Mouse (Mus musculus) heart, embryonic 11.5 days (tissue): ENCODE measurements around the gene Mfsd8. TPM values are rescaled to one million over a fixed set of nuclear protein-coding genes. Genes with fewer than 3 reads are reported as not detected.

ENCODE experiments used
- ATAC-seq: fragments of 200-750 bp; cut with Nextera tagmentation; replicated peaks from 2 replicates; pipeline ENCODE4 v1.8.0; 2017; ENCODE audit warnings: moderate library complexity; ENCODE audit not compliant: insufficient number of reproducible peaks, low FRiP score, low TSS enrichment
- H3K27ac ChIP-seq: fragments of 300-500 bp; sonication (generic); 2 replicates; pipeline ENCODE4 v1.5.1; 2014; ENCODE audit warnings: mild to moderate bottlenecking, low read depth, low read length
- H3K27me3 ChIP-seq: fragments of 300-500 bp; sonication (generic); 2 replicates; pipeline ENCODE4 v1.6.1; 2014; ENCODE audit warnings: mild to moderate bottlenecking, low read length, mixed read lengths; ENCODE audit not compliant: control insufficient read depth, insufficient read depth
- H3K36me3 ChIP-seq: fragments of 300-500 bp; sonication (generic); 2 replicates; pipeline ENCODE4 v1.6.1; 2014; ENCODE audit warnings: mild to moderate bottlenecking, low read length, moderate library complexity, mixed read lengths; ENCODE audit not compliant: control insufficient read depth, insufficient read depth
- H3K4me1 ChIP-seq: fragments of 300-500 bp; sonication (generic); 2 replicates; pipeline ENCODE4 v1.6.1; 2014; ENCODE audit warnings: low read length; ENCODE audit not compliant: control insufficient read depth, insufficient read depth
- H3K4me2 ChIP-seq: fragments of 300-500 bp; sonication (generic); 2 replicates; pipeline ENCODE4 v1.6.1; 2014; ENCODE audit warnings: mild to moderate bottlenecking, moderate library complexity
- H3K4me3 ChIP-seq: fragments of 300-500 bp; sonication (generic); 2 replicates; pipeline ENCODE4 v1.5.1; 2014; ENCODE audit warnings: low read depth, low read length
- H3K9ac ChIP-seq: fragments of 300-500 bp; sonication (generic); 2 replicates; pipeline ENCODE4 v1.6.1; 2014; ENCODE audit warnings: mild to moderate bottlenecking, low read depth, low read length, moderate library complexity
- H3K9me3 ChIP-seq: fragments of 300-500 bp; sonication (generic); replicated peaks from 2 replicates; pipeline ENCODE4 v1.6.1; 2016; ENCODE audit warnings: low read length; ENCODE audit not compliant: control insufficient read depth
- WGBS: fragments of 180-500 bp; shearing (Covaris S2); extraction: QIAGEN DNeasy Blood & Tissue Kit; methylation state at CpG from one replicate; pipeline ENCODE4 v1.1.7; 2014; ENCODE audit not compliant: insufficient replicate concordance; 5-methylcytosine and 5-hydroxymethylcytosine counted together
- polyA plus RNA-seq: library from polyadenylated mRNA; unstranded; fragments of >200 nt; fragmentation: Nextera tagmentation; extraction: Ambion mirVana; gene quantifications from 2 replicates; pipeline ENCODE4 v1.2.1, GENCODE M21; 2014

Mfsd8 gene
- polyA plus RNA-seq, 1 experiment from 2014 or later, result 4.9 TPM

DNA sequence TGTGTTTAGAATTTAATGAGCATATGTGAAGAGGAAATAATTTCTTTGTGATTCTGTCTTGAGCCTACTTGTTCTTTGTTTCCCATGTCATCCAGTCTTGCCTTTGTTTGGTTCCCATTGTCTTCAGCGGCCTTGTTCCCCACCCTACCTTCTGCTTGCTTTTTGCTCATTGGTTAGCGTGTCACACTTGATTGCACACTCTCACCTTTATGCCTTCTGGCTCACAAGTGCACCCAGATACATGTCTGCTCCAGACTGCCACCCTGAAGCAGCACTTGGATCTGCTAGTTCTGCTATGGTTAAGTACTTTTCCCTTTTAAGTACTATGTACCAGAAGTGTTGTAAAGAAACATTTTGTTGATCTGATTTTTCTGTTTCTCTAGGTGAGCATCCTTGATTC is 36.8 kb downstream of the Mfsd8 start:
- Histone ChIP-seq H3K4me2 (no peak overlapping the region), H3K4me1 (no peaks in the 10 kb centered on the region), H3K27me3 (no peaks in the 10 kb centered on the region), H3K36me3 (peaks cover 29% of the 10 kb centered on the region), H3K9me3 (no peaks in the 10 kb centered on the region), H3K4me3 (no peak overlapping the region), H3K9ac (no peak overlapping the region), H3K27ac (no peak overlapping the region)
- ATAC-seq, result no peak
- WGBS, result 88% methylated on average over 2 of the region's 2 CpGs

DNA sequence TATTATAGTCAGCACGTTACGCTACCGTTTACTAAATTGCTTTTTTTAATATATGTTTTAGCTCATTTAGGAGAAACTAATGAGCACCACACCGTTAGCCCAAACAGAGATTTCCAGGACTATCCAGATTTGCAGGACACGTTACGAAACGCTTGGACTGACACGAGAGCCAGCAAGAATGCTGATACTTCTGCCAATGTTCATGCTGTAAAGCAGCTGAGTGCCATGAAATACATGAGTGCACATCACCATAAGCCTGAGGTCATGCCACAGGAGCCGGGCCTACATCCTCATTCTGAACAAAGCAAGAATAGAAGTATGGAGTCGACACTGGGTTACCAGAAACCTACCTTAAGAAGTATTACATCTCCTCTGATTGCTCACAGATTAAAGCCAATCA is 38.0 kb downstream of the Mfsd8 start:
- H3K27me3 ChIP-seq, result no peaks in the 10 kb centered on the region
- H3K36me3 ChIP-seq, result peaks cover 29% of the 10 kb centered on the region
- no peak for ATAC-seq
- no peak overlapping the region for H3K9ac ChIP-seq
- no peaks in the 10 kb centered on the region for H3K4me1 ChIP-seq
- H3K4me3 ChIP-seq, result no peak overlapping the region
- H3K4me2 ChIP-seq, result no peak overlapping the region
- no peaks in the 10 kb centered on the region for H3K9me3 ChIP-seq
- no peak overlapping the region for H3K27ac ChIP-seq
- 96% methylated on average over 10 of the region's 10 CpGs for WGBS

DNA sequence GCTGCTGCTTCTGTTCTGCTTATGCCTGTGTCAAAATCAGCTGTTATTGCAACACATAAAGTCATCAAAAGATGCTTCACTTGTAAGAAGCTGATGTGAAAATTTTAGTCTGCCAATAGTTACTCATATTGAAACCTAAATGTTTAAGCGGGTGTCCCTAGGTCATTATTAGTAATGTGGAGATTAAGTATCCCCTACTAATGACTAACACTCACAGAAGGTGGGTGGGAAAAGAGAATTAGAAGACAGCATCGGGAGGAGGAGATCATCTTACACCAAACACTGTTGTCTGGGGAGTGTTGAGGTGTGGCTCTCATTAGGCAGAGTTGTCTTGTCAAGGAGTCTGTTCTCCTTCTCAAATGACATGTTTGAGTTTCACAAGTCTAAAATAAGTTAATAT is 39.8 kb downstream of the Mfsd8 start:
- 65% methylated on average over 2 of the region's 2 CpGs for WGBS
- no peak overlapping the region for H3K27ac ChIP-seq
- no peaks in the 10 kb centered on the region for H3K4me1 ChIP-seq
- no peaks in the 10 kb centered on the region for H3K9me3 ChIP-seq
- no peak overlapping the region for H3K4me3 ChIP-seq
- no peak overlapping the region for H3K9ac ChIP-seq
- ATAC-seq, result no peak
- H3K4me2 ChIP-seq, result no peak overlapping the region
- H3K36me3 ChIP-seq, result peaks cover 21% of the 10 kb centered on the region
- H3K27me3 ChIP-seq, result no peaks in the 10 kb centered on the region

DNA sequence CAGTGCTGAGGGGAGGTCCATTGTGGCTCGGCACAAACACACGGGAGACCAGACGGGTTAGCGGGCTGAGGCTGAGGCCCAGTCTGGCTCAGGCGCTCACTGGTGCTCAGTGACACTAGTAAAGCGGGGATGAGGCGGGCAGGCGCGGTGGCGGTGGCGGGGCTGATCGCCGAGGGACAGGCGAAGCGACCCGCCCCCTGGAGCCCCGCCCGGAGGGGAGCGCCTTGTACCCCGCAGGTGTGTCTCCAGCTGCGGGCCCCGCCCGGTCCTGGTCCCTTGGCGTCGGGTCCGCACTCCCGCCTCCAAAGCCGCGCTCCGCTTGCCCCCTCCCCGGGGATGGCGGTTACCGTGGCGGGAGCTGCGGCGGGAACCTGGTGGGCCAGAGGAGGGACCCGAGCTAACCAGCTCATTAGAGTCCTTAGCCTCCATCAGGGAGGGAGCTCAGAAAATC is 46.3 kb downstream of the Mfsd8 start:
- peaks cover under 1% of the 10 kb centered on the region; the same call in 1 of the 2 replicates for H3K36me3 ChIP-seq
- peak; percentile 83 for ATAC-seq
- no peaks in the 10 kb centered on the region for H3K9me3 ChIP-seq
- peak overlapping the region; percentile 82 for H3K4me3 ChIP-seq
- peak overlapping the region; percentile 85 for H3K4me2 ChIP-seq
- 0% methylated on average over 28 of the region's 37 CpGs for WGBS
- H3K27me3 ChIP-seq, result no peaks in the 10 kb centered on the region
- peak overlapping the region; percentile 85 for H3K9ac ChIP-seq
- H3K4me1 ChIP-seq, result no peaks in the 10 kb centered on the region; the same call in 1 of the 2 replicates
- H3K27ac ChIP-seq, result peak overlapping the region; percentile 67

DNA sequence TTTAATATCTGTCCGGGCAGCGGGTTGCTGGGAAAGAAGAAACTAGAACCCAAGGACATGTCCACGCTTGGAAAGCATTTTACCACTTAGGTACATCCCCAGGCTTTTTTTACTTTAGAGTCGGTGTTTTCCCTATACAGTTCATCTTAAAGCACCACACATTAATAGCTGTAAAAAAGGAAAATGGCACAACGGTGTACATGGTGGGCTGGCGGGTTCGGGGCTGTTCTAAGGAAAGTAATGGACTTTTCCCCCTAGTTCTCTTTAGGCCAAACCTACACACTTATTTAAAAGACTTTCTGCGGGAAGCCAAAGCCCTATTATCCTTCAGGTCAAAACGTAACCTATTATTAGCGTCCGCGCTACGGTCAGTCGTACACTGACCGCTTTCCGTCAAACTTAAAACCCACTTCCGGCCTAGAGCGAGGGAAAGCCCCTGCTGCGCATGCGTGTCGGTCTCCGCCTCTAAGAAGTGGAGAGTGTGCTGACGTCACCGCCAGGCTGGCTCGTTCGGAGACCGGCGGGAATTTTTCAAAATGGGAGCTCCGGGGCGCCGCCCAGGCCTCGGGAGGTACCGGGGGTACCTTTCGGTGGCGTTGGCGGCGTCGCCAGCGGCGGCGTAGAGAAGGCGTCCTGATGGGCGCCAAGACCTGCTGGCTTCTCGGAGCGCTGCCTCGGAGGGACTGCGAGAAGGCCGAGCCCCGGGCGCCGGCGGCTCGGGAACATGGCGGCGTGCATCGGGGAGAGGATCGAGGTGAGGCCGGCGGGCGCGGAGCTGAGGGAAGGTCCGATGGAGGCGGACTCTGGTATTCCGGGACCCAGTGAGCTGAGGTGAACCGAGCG is 46.9 kb downstream of the Mfsd8 start, which contains the start of gene Plk4:
Plk4 (plus strand) TSS at position 490 of the 843 bp plus-strand sequence.
- 2% methylated on average over 66 of the region's 66 CpGs for WGBS
- Histone ChIP-seq H3K4me1 (no peaks in the 10 kb centered on the region; the same call in 1 of the 2 replicates), H3K36me3 (no peaks in the 10 kb centered on the region), H3K4me2 (peak within 1 kb of the TSS; percentile 85), H3K9ac (peak within 1 kb of the TSS; percentile 85), H3K27ac (peak within 1 kb of the TSS; percentile 67), H3K9me3 (no peaks in the 10 kb centered on the region), H3K4me3 (peak within 1 kb of the TSS; percentile 82), H3K27me3 (no peaks in the 10 kb centered on the region)
- peak; percentile 97 for ATAC-seq

DNA sequence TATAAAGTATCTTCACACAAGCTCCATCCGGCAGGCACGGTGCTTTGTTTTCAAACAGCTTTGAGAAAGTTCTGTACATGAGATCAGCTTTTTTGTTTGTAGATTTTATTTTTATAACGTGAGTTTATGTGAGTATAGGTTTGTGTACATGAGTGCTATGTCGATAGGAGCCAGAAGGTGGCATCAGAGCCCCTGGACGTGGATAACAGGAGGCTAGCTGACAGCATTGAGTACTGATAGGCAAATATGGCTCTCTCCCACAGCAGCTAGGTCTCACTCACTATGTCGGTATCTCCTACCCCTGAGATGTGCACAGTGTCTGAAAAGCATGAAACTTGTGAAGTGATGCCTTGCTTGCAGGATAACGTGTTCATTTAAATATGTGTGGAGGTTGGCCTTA is 48.2 kb downstream of the Mfsd8 start:
- H3K27ac ChIP-seq, result no peak overlapping the region
- ATAC-seq, result no peak
- H3K4me2 ChIP-seq, result peak overlapping the region; percentile 85
- 35% methylated on average over 7 of the region's 7 CpGs for WGBS
- H3K4me1 ChIP-seq, result no peaks in the 10 kb centered on the region; the same call in 1 of the 2 replicates
- no peak overlapping the region for H3K9ac ChIP-seq
- no peaks in the 10 kb centered on the region for H3K9me3 ChIP-seq
- H3K36me3 ChIP-seq, result no peaks in the 10 kb centered on the region
- no peaks in the 10 kb centered on the region for H3K27me3 ChIP-seq
- H3K4me3 ChIP-seq, result no peak overlapping the region

DNA sequence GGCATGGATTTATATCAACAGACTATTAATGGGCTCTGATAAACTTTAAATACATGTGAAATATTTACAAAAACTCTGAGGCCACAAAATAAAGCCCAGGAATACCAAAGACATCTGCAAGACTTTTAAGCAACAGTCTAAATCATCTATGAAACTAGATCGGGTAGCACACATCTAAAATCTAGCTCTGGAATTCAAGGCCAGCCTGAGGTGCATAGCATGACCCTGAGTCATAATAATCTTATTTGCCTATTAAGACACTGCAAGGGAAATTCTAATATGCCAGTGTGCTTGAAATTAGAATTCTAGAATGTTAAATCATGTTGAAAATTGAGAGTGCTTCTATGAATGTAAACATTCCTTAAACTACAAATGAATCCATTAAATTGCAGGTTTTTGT is 48.6 kb downstream of the Mfsd8 start:
- H3K4me3 ChIP-seq, result no peak overlapping the region
- no peak overlapping the region for H3K9ac ChIP-seq
- WGBS, result 68% methylated on average over 1 of the region's 1 CpGs
- no peaks in the 10 kb centered on the region for H3K27me3 ChIP-seq
- H3K9me3 ChIP-seq, result no peaks in the 10 kb centered on the region
- H3K27ac ChIP-seq, result no peak overlapping the region
- H3K4me2 ChIP-seq, result no peak overlapping the region
- no peaks in the 10 kb centered on the region; the same call in 1 of the 2 replicates for H3K4me1 ChIP-seq
- no peaks in the 10 kb centered on the region for H3K36me3 ChIP-seq
- ATAC-seq, result no peak

DNA sequence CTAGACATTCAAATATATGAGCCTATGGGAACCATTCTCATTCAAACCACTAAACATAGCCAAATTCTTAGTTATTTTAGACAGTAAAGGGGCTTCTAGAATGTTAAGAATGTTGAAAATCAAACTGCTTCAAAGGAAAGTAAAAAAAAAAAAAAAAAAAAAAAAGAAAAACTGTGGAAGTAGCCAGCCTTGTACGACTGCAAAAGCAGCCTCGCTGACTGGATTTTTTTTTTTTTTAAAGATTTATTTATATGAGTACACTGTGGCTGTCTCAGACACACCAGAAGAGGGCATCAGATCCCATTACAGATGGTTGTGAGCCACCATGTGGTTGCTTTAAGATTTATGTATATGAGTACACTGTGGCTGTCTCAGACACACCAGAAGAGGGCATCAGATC is 52.9 kb downstream of the Mfsd8 start:
- H3K4me3 ChIP-seq, result no peak overlapping the region
- 82% methylated on average over 2 of the region's 2 CpGs for WGBS
- no peak overlapping the region for H3K4me2 ChIP-seq
- H3K27me3 ChIP-seq, result no peaks in the 10 kb centered on the region
- H3K4me1 ChIP-seq, result no peaks in the 10 kb centered on the region
- H3K36me3 ChIP-seq, result no peaks in the 10 kb centered on the region
- ATAC-seq, result no peak
- no peaks in the 10 kb centered on the region for H3K9me3 ChIP-seq
- H3K27ac ChIP-seq, result no peak overlapping the region
- no peak overlapping the region for H3K9ac ChIP-seq
